Mouse (Mus musculus) ZHBTc4 (cell line): ENCODE measurements around the gene Pabpc1l.

Experiments
- DNase-seq: peaks from one replicate; pipeline ENCODE4 v3.0.0-alpha.2; 2011; ENCODE audit warnings: low read depth, low spot score

Pabpc1l gene

GRCm38 (mm10) chr2:164084342-164084700 lies 59.1 kb downstream of the Pabpc1l start:
- no peak for DNase-seq

- no peak for DNase-seq
Measured at GRCm38 (mm10) chr2:164087416-164088017, 62.3 kb downstream of the Pabpc1l start.

- no peak for DNase-seq
Measured at GRCm38 (mm10) chr2:164089508-164089907, 64.3 kb downstream of the Pabpc1l start.

- no peak for DNase-seq
Measured at GRCm38 (mm10) chr2:164094152-164094551, 68.9 kb downstream of the Pabpc1l start.

GRCm38 (mm10) chr2:164098603-164099250 lies 73.5 kb downstream of the Pabpc1l start:
- no peak for DNase-seq
